In genomic region chr4:54026919-54027318, GRCm38 (mm10) we compare ENCODE assay signal across 1 mouse cellular context.
TF ChIP-seq lines count a peak whose summit lies in the region.

No protein-coding gene starts in this region.

TF ChIP-seq in CH12.LX, 34 proteins besides CTCF, POLR2A, EP300 and RAD21 (continued from another document):
- TF ChIP-seq SMC3 (IDR thresholded peaks at IDR 0.05; ENCODE audit: low read depth, low read length) (no peak), MAFK (IDR thresholded peaks at IDR 0.05; ENCODE audit: insufficient replicate concordance, low read length) (0 out of 2 replicates have a peak, but pooled peaks have one; percentile 8), RCOR1 (conservative IDR thresholded peaks at IDR 0.05; ENCODE audit: low read depth, low read length) (peak; percentile 73; the same call in 1 of the 2 replicates), MXI1 (IDR thresholded peaks at IDR 0.05; ENCODE audit: low read depth, low read length) (no peak), ELF1 (IDR thresholded peaks at IDR 0.05; ENCODE audit: low read depth, low read length) (no peak), TCF12 (IDR thresholded peaks at IDR 0.05; ENCODE audit: low read depth, low read length) (peak; percentile 9; the same call in 1 of the 2 replicates), ETS1 (conservative IDR thresholded peaks at IDR 0.05; ENCODE audit: low read depth, low read length) (0 out of 2 replicates have a peak, but pooled peaks have one; percentile 11), ZKSCAN1 (IDR thresholded peaks at IDR 0.05; ENCODE audit: borderline replicate concordance, low read depth, low read length) (no peak), POLR2AphosphoS2 (IDR thresholded peaks at IDR 0.05; ENCODE audit: low read depth, low read length) (no peak), NELFE (IDR thresholded peaks at IDR 0.05; ENCODE audit: low read depth, low read length) (no peak), USF2 (conservative IDR thresholded peaks at IDR 0.05; ENCODE audit: low read depth, low read length) (no peak), CHD1 (IDR thresholded peaks at IDR 0.05; ENCODE audit: low read depth, low read length) (peak; percentile 84; the same call in 1 of the 2 replicates), KAT2A (IDR thresholded peaks at IDR 0.05; ENCODE audit: insufficient replicate concordance, low read length) (no peak), JUN (IDR thresholded peaks at IDR 0.05; ENCODE audit: insufficient read depth, low read depth, low read length) (no peak), PAX5 (IDR thresholded peaks at IDR 0.05; ENCODE audit: low read length) (no peak)
TF ChIP-seq in CH12.LX: peak in this region for 8.
